Mouse (Mus musculus) cerebellum, adult 2 months (tissue): ENCODE results near the gene Dnajb12. TPM values are rescaled to one million over a fixed set of nuclear protein-coding genes. Genes with fewer than 3 reads are reported as not detected.

Experiments used
- DNase-seq, 2 experiments: peaks; one replicate each; pipeline ENCODE4 v3.0.0; 2021
- H3K27ac ChIP-seq: fragments of 200-500 bp; 2 replicates; pipeline ENCODE4 v1.5.1; 2012; ENCODE audit warnings: low read length, control low read depth, inconsistent platforms; ENCODE audit not compliant: insufficient read depth
- H3K27me3 ChIP-seq: fragments of 200-500 bp; 2 replicates; pipeline ENCODE4 v1.6.1; 2012; ENCODE audit warnings: inconsistent platforms, mild to moderate bottlenecking, low read length, moderate library complexity; ENCODE audit not compliant: control insufficient read depth, insufficient read depth
- H3K4me1 ChIP-seq: fragments of 200-500 bp; 2 replicates; pipeline ENCODE4 v1.6.1; 2011; ENCODE audit warnings: low read length; ENCODE audit not compliant: control insufficient read depth, insufficient read depth
- H3K4me3 ChIP-seq: fragments of 200-500 bp; replicated peaks from 2 replicates; pipeline ENCODE3; 2011; ENCODE audit warnings: mild to moderate bottlenecking, low read depth, low read length, control low read depth; ENCODE audit not compliant: insufficient read depth
- CTCF ChIP-seq: fragments of 200-500 bp; IDR thresholded peaks from 2 replicates; pipeline ENCODE4 v1.5.1; 2011; ENCODE audit warnings: low read depth, mild to moderate bottlenecking, control low read depth, low read length, moderate library complexity, borderline replicate concordance; ENCODE audit not compliant: insufficient read depth
- POLR2A ChIP-seq: fragments of 200-500 bp; IDR thresholded peaks from 2 replicates; pipeline ENCODE4 v1.6.1; 2011; ENCODE audit warnings: low read length, control low read depth, borderline replicate concordance; ENCODE audit not compliant: insufficient read depth
- WGBS: fragments of 180-500 bp; shearing (Covaris S2); methylation state at CpG from one replicate; pipeline ENCODE4 v1.1.7; 2018; 5-methylcytosine and 5-hydroxymethylcytosine counted together
- polyA plus RNA-seq: library from polyadenylated mRNA; depleted of rRNA; stranded (reverse); fragments of >200 nt; gene quantifications from 2 replicates; pipeline ENCODE4 v1.2.3, GENCODE M21; 2012; rRNA removed

The Dnajb12 gene
- polyA plus RNA-seq, 1 experiment = 48.6 TPM

DNA sequence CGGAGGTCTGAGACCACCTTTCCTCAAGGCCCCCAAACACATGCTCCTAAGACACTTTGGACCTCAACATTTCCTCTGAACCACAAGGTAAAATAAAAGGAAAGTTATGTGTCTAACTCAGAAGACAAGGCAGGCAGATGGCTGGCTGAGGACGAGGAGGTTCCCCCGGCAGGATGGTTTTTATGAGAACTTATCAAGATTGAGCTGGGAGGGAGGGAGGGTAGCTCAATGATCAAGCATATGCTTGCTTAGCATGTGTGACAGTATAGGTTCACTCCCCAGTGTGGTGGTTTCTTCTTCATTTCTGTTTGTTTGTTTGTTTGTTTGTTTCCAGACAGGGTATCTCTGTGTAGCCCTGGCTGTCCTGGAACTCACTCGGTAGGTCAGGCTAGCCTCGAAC, 67.0 kb downstream of the Dnajb12 start:
- no peaks in the 10 kb centered on the region for H3K27me3 ChIP-seq
- TF ChIP-seq CTCF = no peak
- TF ChIP-seq POLR2A = no peak
- H3K4me1 ChIP-seq = peaks cover 25% of the 10 kb centered on the region
- no peak overlapping the region for H3K27ac ChIP-seq
- WGBS = 91% methylated on average over 5 of the region's 5 CpGs
- no peak overlapping the region for H3K4me3 ChIP-seq
- DNase-seq = no peak

DNA sequence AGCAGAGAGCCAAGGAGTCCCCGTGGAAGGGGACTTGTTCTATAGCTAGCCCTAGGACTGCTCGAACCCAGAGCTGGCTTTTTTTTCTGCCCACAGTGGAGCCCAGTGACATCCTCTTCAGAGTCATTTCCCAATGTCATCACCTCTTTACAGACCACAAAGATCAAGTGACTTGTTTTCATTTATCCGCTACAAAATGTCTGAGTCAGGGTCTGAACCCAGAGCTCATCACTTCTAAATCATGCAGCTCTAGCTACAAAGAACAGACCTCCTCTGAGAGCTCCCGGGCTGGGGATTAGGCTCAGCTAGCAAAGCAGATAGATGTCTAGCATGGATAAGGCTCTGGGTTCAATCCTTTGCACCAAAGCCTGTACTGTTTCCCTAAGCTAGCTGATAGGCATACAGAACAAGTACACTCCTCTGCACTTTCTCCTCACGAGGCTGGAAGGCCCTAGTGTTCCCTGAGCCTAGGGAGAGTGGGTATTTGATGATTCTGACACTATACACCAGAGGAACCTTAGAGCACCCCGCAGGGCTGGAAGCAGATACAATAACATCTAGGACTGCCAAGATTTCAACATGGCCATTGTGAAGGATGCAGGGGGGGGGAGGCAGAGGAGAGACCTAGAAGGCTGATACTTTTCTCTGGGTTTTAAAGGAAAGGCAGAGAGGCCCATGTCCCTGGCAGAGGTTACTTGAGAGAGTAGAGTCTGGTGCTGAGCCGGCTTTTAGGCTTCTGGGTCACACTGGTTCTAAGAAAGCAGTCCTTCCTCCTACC, 68.1 kb downstream of the Dnajb12 start:
- peaks cover 18% of the 10 kb centered on the region for H3K4me1 ChIP-seq
- 54% methylated on average over 7 of the region's 7 CpGs for WGBS
- H3K27ac ChIP-seq = no peak overlapping the region
- H3K27me3 ChIP-seq = no peaks in the 10 kb centered on the region
- DNase-seq = no peak
- no peak for TF ChIP-seq POLR2A
- TF ChIP-seq CTCF = no peak
- no peak overlapping the region for H3K4me3 ChIP-seq

DNA sequence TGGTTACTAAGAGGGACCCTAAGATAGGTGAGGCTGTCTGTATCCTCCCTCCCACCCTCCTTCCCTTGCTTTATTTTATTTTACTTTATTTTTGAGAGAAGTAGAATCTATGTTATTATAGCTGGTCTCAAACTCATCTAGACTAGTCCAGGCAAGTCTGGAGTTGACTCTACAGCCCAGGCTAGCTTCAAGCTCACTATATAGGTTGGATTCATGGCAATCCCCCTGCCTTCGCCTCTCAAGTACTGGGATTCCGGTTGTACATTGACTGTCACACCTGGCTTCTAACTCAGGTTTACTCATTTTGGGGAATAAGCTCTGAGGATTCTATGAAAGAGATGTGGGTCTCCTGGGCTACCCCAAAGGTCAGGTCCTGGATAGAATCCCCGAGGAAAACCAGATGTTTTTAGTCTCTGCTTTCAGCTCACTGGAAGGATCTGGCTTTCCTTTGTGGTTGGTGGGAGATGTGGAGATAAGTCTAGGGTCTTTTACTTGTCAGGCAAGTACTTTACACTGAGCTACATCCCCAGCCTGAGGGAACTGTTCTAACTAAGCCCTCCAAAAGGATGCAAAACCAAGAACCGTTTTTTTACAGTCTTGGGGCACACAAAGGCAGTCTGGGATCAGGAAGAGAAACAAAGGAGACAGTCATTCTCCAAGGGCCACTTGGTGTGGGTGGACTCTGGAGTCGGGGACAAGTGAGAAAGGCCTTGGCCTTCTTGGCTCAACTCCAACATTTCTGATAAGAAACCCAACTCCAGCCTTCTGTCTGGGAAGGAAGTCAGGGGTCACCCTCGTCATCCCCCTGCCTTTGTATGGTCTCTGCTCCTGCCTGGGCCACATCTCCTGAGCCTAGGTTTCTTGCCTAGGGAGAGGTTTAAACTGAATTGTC, 69.3 kb downstream of the Dnajb12 start:
- no peak for DNase-seq
- TF ChIP-seq POLR2A = no peak
- no peak for TF ChIP-seq CTCF
- WGBS = 41% methylated on average over 6 of the region's 6 CpGs
- no peak overlapping the region for H3K4me3 ChIP-seq
- peak overlapping the region; percentile 25; the same call in 1 of the 2 replicates for H3K27ac ChIP-seq
- peaks cover 14% of the 10 kb centered on the region for H3K4me1 ChIP-seq
- H3K27me3 ChIP-seq = no peaks in the 10 kb centered on the region

Other genes starting within 250 kb of the Dnajb12 start
- gene Micu1, start 177.1 kb upstream of the Dnajb12 start, polyA plus RNA-seq = 166 and 174 TPM in 2 replicates
- gene Ddit4, start 72.3 kb downstream of the Dnajb12 start, polyA plus RNA-seq = 48.3 and 53.9 TPM in 2 replicates
- gene Ascc1, start 123.2 kb downstream of the Dnajb12 start, polyA plus RNA-seq = 25.4 and 28.8 TPM in 2 replicates
- 93.2 and 95.5 TPM in 2 replicates for gene Anapc16, start 123.6 kb downstream of the Dnajb12 start, polyA plus RNA-seq
- gene Spock2, start 226.7 kb downstream of the Dnajb12 start, polyA plus RNA-seq = 499 and 502 TPM in 2 replicates